Mouse (Mus musculus): ENCODE data around the gene Nanog.

DNA sequence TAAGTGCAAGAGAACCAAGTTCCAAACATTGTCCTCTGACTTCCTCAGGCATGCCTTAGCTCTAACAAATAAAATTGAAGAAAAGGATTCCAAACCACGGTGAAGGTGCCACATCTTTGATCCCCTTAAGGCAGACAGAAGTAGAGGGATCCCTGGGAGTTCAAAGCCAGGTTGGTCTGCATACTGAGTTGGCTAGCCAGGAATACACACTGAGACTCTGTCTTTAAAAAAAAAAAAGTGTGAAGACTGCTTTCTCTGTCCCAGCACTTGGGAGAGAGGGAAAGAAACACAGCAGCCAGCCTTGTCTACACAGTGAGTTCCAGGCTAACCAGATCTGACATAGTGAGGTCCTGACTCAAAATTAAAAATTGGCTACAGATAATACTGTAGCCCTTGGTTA, 3.6 kb upstream of the Nanog start:
- TF ChIP-seq CTCF (IDR thresholded peaks at IDR 0.05; ENCODE audit: low read depth, low read length), result no peak
- TF ChIP-seq POLR2AphosphoS5 (IDR thresholded peaks at IDR 0.05; ENCODE audit: insufficient replicate concordance, low read depth, low read length), result no peak
- no peak for TF ChIP-seq GATA2 (IDR thresholded peaks at IDR 0.05; ENCODE audit: borderline replicate concordance, low read depth, low read length)

Data from G1E (cell line).